Mouse (Mus musculus): Measurements from ENCODE around the gene Cog1.

GRCm38 (mm10) chr11:113709731-113710256 lies 60.8 kb downstream of the Cog1 start, which contains the start of gene Cpsf4l:
- no peak for TF ChIP-seq CTCF (IDR thresholded peaks at IDR 0.05; ENCODE audit: borderline replicate concordance, extremely low read depth, insufficient read depth, insufficient read length)
- no peak for TF ChIP-seq POLR2A (IDR thresholded peaks at IDR 0.05; ENCODE audit: borderline replicate concordance, extremely low read depth, insufficient read depth, insufficient read length, poor library complexity, severe bottlenecking)

Measured in brain, embryonic 14.5 days (tissue).